Mouse (Mus musculus) megakaryocyte, embryonic 14.5 days (primary cell): Measurements from ENCODE around the gene Creb3. TPM values are rescaled to one million over a fixed set of nuclear protein-coding genes. Genes with fewer than 3 reads are reported as not detected.

Experiments used
- H3K27me3 ChIP-seq: replicated peaks from 2 replicates; pipeline ENCODE3; 2012; ENCODE audit warnings: inconsistent platforms
- H3K36me3 ChIP-seq: replicated peaks from 2 replicates; pipeline ENCODE3; 2012; ENCODE audit warnings: low read length, inconsistent platforms, mixed read lengths
- H3K4me1 ChIP-seq: 2 replicates; pipeline ENCODE4 v1.6.1; 2012; ENCODE audit warnings: inconsistent platforms
- H3K4me3 ChIP-seq: replicated peaks from 2 replicates; pipeline ENCODE3; 2012; ENCODE audit warnings: moderate library complexity, mild to moderate bottlenecking, inconsistent platforms
- H3K9me3 ChIP-seq: 2 replicates; pipeline ENCODE4 v1.6.1; 2012; ENCODE audit warnings: inconsistent platforms
- FLI1 ChIP-seq: IDR thresholded peaks from 2 replicates; pipeline ENCODE4 v1.6.1; 2012; ENCODE audit warnings: low read length, inconsistent platforms, mixed read lengths
- GATA1 ChIP-seq: IDR thresholded peaks from 3 replicates; pipeline ENCODE4 v1.6.1; 2012; ENCODE audit warnings: mixed read lengths, low read length, inconsistent platforms, borderline replicate concordance
- polyA plus RNA-seq: library from polyadenylated mRNA; stranded (reverse); fragments of >175 nt; gene quantifications from 2 replicates; pipeline ENCODE4 v1.2.3, GENCODE M21; 2012; ENCODE audit warnings: low replicate concordance; ENCODE audit not compliant: insufficient read depth

The Creb3 gene
- polyA plus RNA-seq, 1 experiment, result 2.7 TPM

GRCm38 (mm10) chr4:43564231-43564630, 2.1 kb downstream of the Creb3 start:
- H3K4me1 ChIP-seq, result peaks cover 32% of the 10 kb centered on the region
- peaks cover 69% of the 10 kb centered on the region for H3K36me3 ChIP-seq
- H3K4me3 ChIP-seq, result no peak overlapping the region
- H3K27me3 ChIP-seq, result no peaks in the 10 kb centered on the region
- TF ChIP-seq FLI1 (no peak), GATA1 (no peak)
- H3K9me3 ChIP-seq, result no peaks in the 10 kb centered on the region

- Histone ChIP-seq H3K9me3 (no peaks in the 10 kb centered on the region), H3K27me3 (no peaks in the 10 kb centered on the region), H3K4me1 (peaks cover 18% of the 10 kb centered on the region), H3K4me3 (no peak overlapping the region), H3K36me3 (peaks cover 89% of the 10 kb centered on the region)
- TF ChIP-seq GATA1 (no peak), FLI1 (no peak)
Observed at GRCm38 (mm10) chr4:43567140-43567539, 5.0 kb downstream of the Creb3 start.

- H3K27me3 ChIP-seq, result no peaks in the 10 kb centered on the region
- H3K4me3 ChIP-seq, result no peak overlapping the region
- peaks cover 95% of the 10 kb centered on the region for H3K36me3 ChIP-seq
- no peaks in the 10 kb centered on the region for H3K9me3 ChIP-seq
- peaks cover 25% of the 10 kb centered on the region for H3K4me1 ChIP-seq
- no peak for TF ChIP-seq FLI1
- no peak for TF ChIP-seq GATA1
Observed at GRCm38 (mm10) chr4:43571395-43572045, 9.4 kb downstream of the Creb3 start.

DNA sequence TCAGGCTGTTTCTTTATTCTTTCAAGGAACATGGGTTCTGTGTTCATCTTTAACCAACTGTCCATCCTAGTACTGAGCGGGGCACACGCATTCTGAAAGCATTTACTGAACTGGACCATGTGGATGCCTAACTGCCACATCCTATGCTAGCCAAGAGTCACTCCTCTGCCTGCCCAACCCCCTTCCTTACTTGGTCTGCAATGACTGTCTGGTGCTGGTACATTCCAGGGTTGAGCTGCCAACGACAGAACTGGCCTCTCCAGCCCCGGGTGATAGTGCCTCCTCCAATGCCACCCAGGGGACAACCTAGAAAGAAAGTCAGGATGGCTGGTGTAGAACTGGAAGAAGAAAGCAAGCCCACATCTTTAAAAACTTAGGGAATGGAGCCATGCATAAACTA, 11.4 kb downstream of the Creb3 start:
- no peak overlapping the region for H3K4me3 ChIP-seq
- peaks cover 43% of the 10 kb centered on the region for H3K4me1 ChIP-seq
- no peaks in the 10 kb centered on the region for H3K27me3 ChIP-seq
- H3K9me3 ChIP-seq, result no peaks in the 10 kb centered on the region
- TF ChIP-seq FLI1, result no peak
- peaks cover 77% of the 10 kb centered on the region for H3K36me3 ChIP-seq

GRCm38 (mm10) chr4:43575356-43575755, 13.2 kb downstream of the Creb3 start:
- TF ChIP-seq FLI1 (no peak), GATA1 (no peak)
- Histone ChIP-seq H3K9me3 (no peaks in the 10 kb centered on the region), H3K4me3 (no peak overlapping the region), H3K4me1 (peaks cover 55% of the 10 kb centered on the region), H3K36me3 (peaks cover 66% of the 10 kb centered on the region), H3K27me3 (no peaks in the 10 kb centered on the region)

DNA sequence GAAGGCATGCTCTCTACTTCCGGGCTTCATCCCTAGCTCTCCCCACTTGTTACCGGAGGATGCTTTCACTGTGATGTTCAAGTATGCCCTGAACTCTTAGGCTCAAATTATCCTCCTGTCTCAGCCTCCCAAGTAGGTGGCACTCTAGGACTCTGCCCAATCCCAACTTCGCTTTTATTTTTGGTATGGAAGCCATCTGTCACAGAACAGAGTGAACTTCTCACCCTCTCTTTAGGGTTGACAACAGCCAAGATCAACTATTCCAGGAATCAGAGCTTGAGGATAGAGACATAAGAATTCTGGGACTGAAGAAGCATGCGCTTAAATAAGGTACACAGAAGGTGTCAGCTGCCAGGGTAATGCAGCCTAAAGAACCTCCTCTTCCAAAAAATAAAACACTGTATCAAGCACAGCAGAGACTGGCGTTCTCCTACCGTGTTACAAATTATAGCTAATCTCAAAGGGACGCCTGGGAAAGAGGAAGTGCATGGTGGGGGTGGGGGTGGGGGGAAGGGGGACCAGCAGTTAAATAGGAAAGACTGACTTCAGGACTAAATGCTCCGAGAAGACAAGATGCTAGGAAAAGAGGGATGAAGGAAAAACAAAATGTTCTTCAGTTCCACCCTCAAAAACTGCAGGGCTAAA, 15.2 kb downstream of the Creb3 start:
- no peaks in the 10 kb centered on the region for H3K27me3 ChIP-seq
- H3K4me3 ChIP-seq, result peak overlapping the region; percentile 98
- H3K4me1 ChIP-seq, result peaks cover 75% of the 10 kb centered on the region
- TF ChIP-seq FLI1, result no peak
- TF ChIP-seq GATA1, result no peak
- no peaks in the 10 kb centered on the region for H3K9me3 ChIP-seq
- peaks cover 66% of the 10 kb centered on the region for H3K36me3 ChIP-seq

GRCm38 (mm10) chr4:43578376-43579204, 16.5 kb downstream of the Creb3 start, which contains the start of the genes Rgp1 and Gba2:
Gene Rgp1 (plus strand): TSS chr4:43578715.
Gene Gba2 (minus strand): TSS chr4:43578873.
- Histone ChIP-seq H3K4me1 (peaks cover 86% of the 10 kb centered on the region), H3K9me3 (no peaks in the 10 kb centered on the region), H3K36me3 (peaks cover 66% of the 10 kb centered on the region), H3K4me3 (peak within 1 kb of the TSS; percentile 98), H3K27me3 (no peaks in the 10 kb centered on the region)
- TF ChIP-seq GATA1 (no peak), FLI1 (peak; percentile 57; the same call in 1 of the 2 replicates)

- TF ChIP-seq FLI1 (no peak), GATA1 (no peak)
- Histone ChIP-seq H3K9me3 (no peaks in the 10 kb centered on the region), H3K4me3 (peak overlapping the region; percentile 98), H3K36me3 (peaks cover 66% of the 10 kb centered on the region), H3K4me1 (peaks cover 88% of the 10 kb centered on the region), H3K27me3 (no peaks in the 10 kb centered on the region)
Observed at GRCm38 (mm10) chr4:43579256-43579655, 17.1 kb downstream of the Creb3 start.

DNA sequence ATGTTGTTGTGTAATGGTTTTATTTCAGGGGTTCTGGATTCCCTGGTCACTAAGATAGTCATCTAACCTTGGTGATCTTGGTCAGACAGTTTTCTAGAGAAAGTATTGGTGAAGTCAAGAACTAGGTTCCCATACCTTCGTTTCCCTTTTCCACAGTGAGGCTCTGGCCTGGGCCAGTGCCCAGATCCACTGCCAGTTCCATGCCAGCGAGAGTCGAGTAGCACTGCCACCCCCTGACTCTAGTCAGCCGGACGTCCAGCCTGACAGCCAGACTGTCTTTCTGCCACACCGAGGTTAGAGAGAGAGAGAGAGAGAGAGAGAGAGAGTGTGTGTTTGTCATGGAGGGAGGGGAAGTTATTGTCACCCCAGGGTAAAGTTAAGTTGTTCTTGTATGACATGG, 17.6 kb downstream of the Creb3 start:
- H3K9me3 ChIP-seq, result no peaks in the 10 kb centered on the region
- peak overlapping the region; percentile 98 for H3K4me3 ChIP-seq
- H3K36me3 ChIP-seq, result peaks cover 66% of the 10 kb centered on the region
- TF ChIP-seq FLI1 (no peak), GATA1 (no peak)
- no peaks in the 10 kb centered on the region for H3K27me3 ChIP-seq
- peaks cover 92% of the 10 kb centered on the region for H3K4me1 ChIP-seq
